8 mouse cellular contexts compared by ENCODE assay signal in the genomic region with DNA sequence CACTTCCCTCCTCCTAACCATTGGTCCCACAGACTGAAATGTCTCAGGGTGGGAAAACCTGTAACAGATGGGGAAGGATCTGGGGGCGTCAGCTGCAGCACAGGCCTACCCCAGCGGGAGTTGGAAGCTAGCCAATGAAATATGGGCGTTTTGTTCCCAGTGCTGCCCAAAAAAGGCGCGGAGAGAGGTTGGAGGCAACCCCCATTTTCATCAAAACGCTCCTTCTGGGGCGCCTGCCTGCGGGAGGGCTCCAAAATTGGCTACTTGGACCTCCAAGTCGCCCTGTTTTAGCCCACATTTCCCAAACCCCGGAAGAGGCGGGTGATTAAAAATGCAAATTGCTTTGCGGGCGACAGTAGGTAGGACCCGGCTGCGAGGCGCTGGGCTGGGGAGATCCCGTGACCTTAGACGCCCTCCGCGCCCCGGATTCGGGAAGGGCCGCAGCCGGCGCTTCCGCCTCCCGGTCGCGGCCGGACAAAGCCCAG. TPM values are rescaled to one million over a fixed set of nuclear protein-coding genes. Genes with fewer than 3 reads are reported as not detected.
DNase-seq lines count a peak whose midpoint lies in the region; ATAC-seq and TF ChIP-seq lines count a peak whose summit lies in the region.

No protein-coding gene starts in this region.

- TF ChIP-seq EP300 in liver, embryonic 14.5 days (IDR thresholded peaks at IDR 0.05; ENCODE audit: low read depth), result no peak

- peak; percentile 33 for ATAC-seq in heart, embryonic 11.5 days (replicated peaks; ENCODE audit: insufficient number of reproducible peaks, low FRiP score, low TSS enrichment)
- peak; percentile 18 for ATAC-seq in Patski
- 0 out of 2 replicates have a peak, but pooled peaks have one; percentile 0 for ATAC-seq in embryonic facial prominence, embryonic 11.5 days (replicated peaks; ENCODE audit: insufficient number of reproducible peaks, low FRiP score, low TSS enrichment, low read depth)
- peak; percentile 13 for ATAC-seq in intestine, embryonic 14.5 days (replicated peaks; ENCODE audit: low FRiP score, low TSS enrichment, low read depth)
- ATAC-seq in liver, embryonic 14.5 days (ENCODE audit: insufficient read depth), result peak; percentile 33

- no peaks in the 10 kb centered on the region for H3K27me3 ChIP-seq in heart, embryonic 11.5 days (ENCODE audit: control insufficient read depth, insufficient read depth, low read length)
- H3K27me3 ChIP-seq in Patski, result no peaks in the 10 kb centered on the region
- no peaks in the 10 kb centered on the region for H3K27me3 ChIP-seq in embryonic facial prominence, embryonic 11.5 days (ENCODE audit: control insufficient read depth, insufficient read depth, low read length)
- H3K27me3 ChIP-seq in intestine, embryonic 14.5 days (replicated peaks; ENCODE audit: control insufficient read depth, insufficient read depth, low read length), result no peaks in the 10 kb centered on the region
- H3K27me3 ChIP-seq in liver, embryonic 14.5 days (ENCODE audit: control insufficient read depth, insufficient read depth, low read length), result peaks cover 41% of the 10 kb centered on the region

- no peak for DNase-seq in heart, postnatal 10 days
- no peak for DNase-seq in Patski (ENCODE audit: low read depth, low spot score)
- peak; percentile 81 for DNase-seq in embryonic facial prominence, embryonic 11.5 days (ENCODE audit: low spot score)
- peak; percentile 85 for DNase-seq in intestine, embryonic 14.5 days (ENCODE audit: low spot score)
- no peak for DNase-seq in liver, embryonic 14.5 days (ENCODE audit: low read depth in 3 of 3, low spot score in 3 of 3)
- DNase-seq in right cerebral cortex, adult 2 months (ENCODE audit: low spot score in 2 of 2), result peak; percentile 89 to 92
- no peak for DNase-seq in adrenal gland, adult 2 months

- CTCF ChIA-PET in Patski (lab: Charles Lee), result interaction anchor here (1.3 to 2.3 kb wide), 3 partner anchors 16 to 89 kb away, joined by 4 to 5 read pairs (median 4); no protein-coding TSS in a partner anchor

- peak overlapping the region; percentile 90 for H3K4me3 ChIP-seq in heart, embryonic 11.5 days (ENCODE audit: low read depth, low read length)
- H3K4me3 ChIP-seq in embryonic facial prominence, embryonic 11.5 days (ENCODE audit: low read depth, low read length), result peak overlapping the region; percentile 74
- peak overlapping the region; percentile 80 for H3K4me3 ChIP-seq in intestine, embryonic 14.5 days (ENCODE audit: low read depth, low read length)
- peak overlapping the region; percentile 47 to 57 for H3K4me3 ChIP-seq in liver, embryonic 14.5 days (ENCODE audit: insufficient read depth in 1 of 2, low read depth in 2 of 2, low read length in 2 of 2)

- peak overlapping the region; percentile 96 for H3K4me2 ChIP-seq in heart, embryonic 11.5 days
- H3K4me2 ChIP-seq in embryonic facial prominence, embryonic 11.5 days (ENCODE audit: low read depth, low read length), result peak overlapping the region; percentile 86
- peak overlapping the region; percentile 97 for H3K4me2 ChIP-seq in intestine, embryonic 14.5 days (ENCODE audit: low read length)
- peak overlapping the region; percentile 63 for H3K4me2 ChIP-seq in liver, embryonic 14.5 days (ENCODE audit: low read depth)

- POLR2A ChIA-PET in Patski (lab: Charles Lee), result interaction anchor here (0.6 to 6.3 kb wide), 4 partner anchors 10 to 343 kb away, joined by 3 to 41 read pairs (median 4); no protein-coding TSS in a partner anchor

- in situ Hi-C loops in Patski (cut with MboI; ENCODE audit: low pct_unique_long_range_greater_than_20kb), result loop anchor here (5.0 kb wide), 2 partner anchors 94 to 296 kb away; no protein-coding TSS in a partner anchor

- H3K36me3 ChIP-seq in heart, embryonic 11.5 days (ENCODE audit: control insufficient read depth, insufficient read depth, low read length), result peaks cover 2% of the 10 kb centered on the region; the same call in 1 of the 2 replicates
- H3K36me3 ChIP-seq in embryonic facial prominence, embryonic 11.5 days (replicated peaks; ENCODE audit: control insufficient read depth, insufficient read depth, low read depth, low read length), result no peaks in the 10 kb centered on the region
- 0 out of 2 replicates have a peak, but pooled peaks cover 2% of the 10 kb centered on the region for H3K36me3 ChIP-seq in intestine, embryonic 14.5 days (ENCODE audit: control insufficient read depth, insufficient read depth, low read length)
- no peaks in the 10 kb centered on the region for H3K36me3 ChIP-seq in liver, embryonic 14.5 days (replicated peaks; ENCODE audit: control insufficient read depth, insufficient read depth, low read depth)

- H3K9ac ChIP-seq in heart, embryonic 11.5 days (ENCODE audit: low read depth, low read length), result peak overlapping the region; percentile 94
- peak overlapping the region; percentile 91 for H3K9ac ChIP-seq in embryonic facial prominence, embryonic 11.5 days (replicated peaks; ENCODE audit: low read length)
- H3K9ac ChIP-seq in intestine, embryonic 14.5 days (ENCODE audit: low read length), result peak overlapping the region; percentile 94
- H3K9ac ChIP-seq in liver, embryonic 14.5 days (replicated peaks), result peak overlapping the region; percentile 48

- no peaks in the 10 kb centered on the region for H3K9me3 ChIP-seq in heart, embryonic 11.5 days (replicated peaks; ENCODE audit: control insufficient read depth, low read length)
- no peaks in the 10 kb centered on the region for H3K9me3 ChIP-seq in embryonic facial prominence, embryonic 11.5 days (replicated peaks; ENCODE audit: control insufficient read depth, low read length)
- no peaks in the 10 kb centered on the region for H3K9me3 ChIP-seq in intestine, embryonic 14.5 days (ENCODE audit: control insufficient read depth, low read length)
- no peaks in the 10 kb centered on the region for H3K9me3 ChIP-seq in liver, embryonic 14.5 days (ENCODE audit: control insufficient read depth, low read length)

- intact Hi-C loops in heart, postnatal 10 days (cut with DNase I), result loop anchor here (1.0 to 5.0 kb wide), 3 partner anchors 30 to 315 kb away; no protein-coding TSS in a partner anchor

- H3K4me1 ChIP-seq in heart, embryonic 11.5 days (ENCODE audit: control insufficient read depth, insufficient read depth, low read length), result no peaks in the 10 kb centered on the region
- H3K4me1 ChIP-seq in embryonic facial prominence, embryonic 11.5 days (ENCODE audit: control insufficient read depth, insufficient read depth, low read length), result no peaks in the 10 kb centered on the region
- peaks cover 5% of the 10 kb centered on the region for H3K4me1 ChIP-seq in intestine, embryonic 14.5 days (replicated peaks; ENCODE audit: control insufficient read depth, insufficient read depth, low read length)
- H3K4me1 ChIP-seq in liver, embryonic 14.5 days (replicated peaks; ENCODE audit: control insufficient read depth in 2 of 2, insufficient read depth in 2 of 2, low read length in 1 of 2), result no peaks in the 10 kb centered on the region

- under 1% methylated on average over 30 of the region's 30 CpGs for WGBS in heart, embryonic 11.5 days (ENCODE audit: insufficient replicate concordance)
- under 1% methylated on average over 30 of the region's 30 CpGs for WGBS in embryonic facial prominence, embryonic 11.5 days
- WGBS in intestine, embryonic 14.5 days, result under 1% methylated on average over 30 of the region's 30 CpGs
- WGBS in liver, embryonic 14.5 days (ENCODE audit: insufficient replicate concordance), result under 1% methylated on average over 30 of the region's 30 CpGs

- TF ChIP-seq CTCF in Patski (IDR thresholded peaks at IDR 0.05), result no peak
- no peak for TF ChIP-seq CTCF in liver, embryonic 14.5 days (IDR thresholded peaks at IDR 0.05; ENCODE audit: low read depth)

- peak overlapping the region; percentile 99 for H3K27ac ChIP-seq in heart, embryonic 11.5 days (ENCODE audit: low read depth, low read length)
- H3K27ac ChIP-seq in embryonic facial prominence, embryonic 11.5 days (replicated peaks; ENCODE audit: low read depth, low read length), result peak overlapping the region; percentile 96
- peak overlapping the region; percentile 98 for H3K27ac ChIP-seq in intestine, embryonic 14.5 days (ENCODE audit: low read depth)
- peak overlapping the region; percentile 1; the same call in 1 of the 2 replicates for H3K27ac ChIP-seq in liver, embryonic 14.5 days

RNA-seq across cellular contexts. Expression of a gene that starts 1.8 kb away (rescaled TPM):
- polyA plus RNA-seq in heart, embryonic 11.5 days (2014; fragmentation: Nextera tagmentation; extraction: Ambion mirVana), result 45.5 and 59.9 TPM in 2 replicates
- total RNA-seq in heart, postnatal 10 days (2021), result 10 to 100 TPM; 29.2 to 38.3 TPM
- polyA plus RNA-seq in Patski (2021), result 125 TPM
- 115 and 123 TPM in 2 replicates for polyA plus RNA-seq in embryonic facial prominence, embryonic 11.5 days (2014; fragmentation: Nextera tagmentation; extraction: Ambion mirVana)
- 40.7 and 44.2 TPM in 2 replicates for polyA plus RNA-seq in intestine, embryonic 14.5 days (2014; fragmentation: Nextera tagmentation; extraction: Ambion mirVana)
- 6.5 and 8.3 TPM in 2 replicates for polyA plus RNA-seq in liver, embryonic 14.5 days (2012; rRNA removed)
- polyA plus RNA-seq in liver, embryonic 14.5 days (2014; fragmentation: Nextera tagmentation; extraction: Ambion mirVana), result 9.5 and 10.3 TPM in 2 replicates
- 100 to 1,000 TPM in 1 of 2 experiments, 10 to 100 TPM in 1; 70.4 to 146 TPM for total RNA-seq in adrenal gland, adult 2 months (2021)
- polyA plus RNA-seq in adrenal gland, adult 2 months (2012; rRNA removed), result 105 TPM in 2 replicates

Comparison
In these comparisons a context has a peak if more than half of its experiments do, and no peak if none do; other contexts are left out.
1. H3K27ac ChIP-seq: peak in every context shown above with its lines; median percentile 99 in heart, embryonic 11.5 days; 98 in intestine, embryonic 14.5 days; 96 in embryonic facial prominence, embryonic 11.5 days; 1 in liver, embryonic 14.5 days.
2. DNase-seq: peak in embryonic facial prominence, embryonic 11.5 days (single experiment), intestine, embryonic 14.5 days (single experiment) and right cerebral cortex, adult 2 months (2 of 2); none in heart, postnatal 10 days (0 of 2), Patski (single experiment), liver, embryonic 14.5 days (0 of 3) and adrenal gland, adult 2 months (single experiment).
3. Peak in every context shown above with its lines, with median percentiles within 50 percentile points of each other: ATAC-seq, H3K4me2 ChIP-seq, H3K4me3 ChIP-seq and H3K9ac ChIP-seq.